In genomic region chr11:77686346-77686840, GRCm38 (mm10) we compare ENCODE assay signal across 8 mouse cellular contexts. TPM values are rescaled to one million over a fixed set of nuclear protein-coding genes. Genes with fewer than 3 reads are reported as not detected.
A peak's percentile ranks its signal among the peaks of the same experiment; 100 is the strongest.
DNase-seq lines count a peak whose midpoint lies in the region; ATAC-seq and TF ChIP-seq lines count a peak whose summit lies in the region.

No protein-coding gene starts in this region.

- no peak for TF ChIP-seq CTCF in cortical plate, adult 2 months (IDR thresholded peaks at IDR 0.05; ENCODE audit: extremely low read depth, insufficient read depth, low read length)
- no peak for TF ChIP-seq CTCF in lung, adult 2 months (IDR thresholded peaks at IDR 0.05; ENCODE audit: insufficient read depth, low read length)

- peak; percentile 64 for ATAC-seq in neural tube, embryonic 15.5 days (ENCODE audit: low FRiP score)

- no peaks in the 10 kb centered on the region for H3K27me3 ChIP-seq in neural tube, embryonic 15.5 days (replicated peaks)

- DNase-seq in urinary bladder, adult 2 months (ENCODE audit: low spot score): peak; percentile 45
- no peak for DNase-seq in urinary bladder, postnatal 10 days (ENCODE audit: low spot score)
- peak; percentile 52 for DNase-seq in gastrocnemius, postnatal 25 days
- DNase-seq in kidney, adult 9 months: peak; percentile 44
- DNase-seq in lung, adult 2 months: peak; percentile 62
- DNase-seq in thymus, postnatal 4 days: peak; percentile 58

- no peaks in the 10 kb centered on the region for H3K9me3 ChIP-seq in neural tube, embryonic 15.5 days (replicated peaks)

- H3K36me3 ChIP-seq in neural tube, embryonic 15.5 days: no peaks in the 10 kb centered on the region

- WGBS in lung, adult 2 months: 2% methylated on average over 29 of the region's 30 CpGs
- 0% methylated on average over 26 of the region's 30 CpGs for WGBS in neural tube, embryonic 15.5 days

- peak overlapping the region; percentile 63 for H3K4me2 ChIP-seq in neural tube, embryonic 15.5 days

- H3K27ac ChIP-seq in cortical plate, adult 2 months (ENCODE audit: insufficient read depth, low read length): peak overlapping the region; percentile 98
- peak overlapping the region; percentile 97 for H3K27ac ChIP-seq in neural tube, embryonic 15.5 days (replicated peaks)

- no peak for TF ChIP-seq POLR2A in cortical plate, adult 2 months (IDR thresholded peaks at IDR 0.05; ENCODE audit: extremely low read depth, insufficient read depth, low read length)
- TF ChIP-seq POLR2A in lung, adult 2 months (IDR thresholded peaks at IDR 0.05; ENCODE audit: borderline replicate concordance, extremely low read depth, low read depth, low read length): no peak; the same call in 1 of the 2 replicates

- peak overlapping the region; percentile 96 for H3K9ac ChIP-seq in neural tube, embryonic 15.5 days (replicated peaks)

- H3K4me3 ChIP-seq in cortical plate, adult 2 months (ENCODE audit: insufficient read depth, low read length): peak overlapping the region; percentile 62
- H3K4me3 ChIP-seq in lung, adult 2 months (replicated peaks; ENCODE audit: extremely low read depth, low read depth, low read length): peak overlapping the region; percentile 98
- H3K4me3 ChIP-seq in neural tube, embryonic 15.5 days (replicated peaks): peak overlapping the region; percentile 99

- H3K4me1 ChIP-seq in cortical plate, adult 2 months (ENCODE audit: control insufficient read depth, insufficient read depth, low read length): no peaks in the 10 kb centered on the region
- H3K4me1 ChIP-seq in lung, adult 2 months (ENCODE audit: control insufficient read depth, insufficient read depth, low read length): peaks cover 9% of the 10 kb centered on the region
- H3K4me1 ChIP-seq in neural tube, embryonic 15.5 days: peaks cover 18% of the 10 kb centered on the region

RNA-seq across cellular contexts. Expression of gene Nufip2, which starts 0.4 kb away (rescaled TPM):
- 16.4 and 19.3 TPM in 2 replicates for polyA plus RNA-seq in urinary bladder, adult 2 months (2012; rRNA removed)
- 15.4 and 17.2 TPM in 2 replicates for polyA plus RNA-seq in cortical plate, adult 2 months (2012; rRNA removed)
- total RNA-seq in gastrocnemius, postnatal 25 days (2021): 10 to 100 TPM; 34.7 to 37.3 TPM
- 11.6 and 20.5 TPM in 2 replicates for polyA plus RNA-seq in lung, adult 2 months (2012; rRNA removed)
- 3.4 and 4.8 TPM in 2 replicates for polyA plus RNA-seq in neural tube, embryonic 15.5 days (2015; fragmentation: Nextera tagmentation; extraction: Ambion mirVana)

RNA-seq across cellular contexts. Expression of gene Cryba1, which starts 38.7 kb away (rescaled TPM):
- polyA plus RNA-seq in urinary bladder, adult 2 months (2012; rRNA removed): not detected in 2 replicates
- polyA plus RNA-seq in cortical plate, adult 2 months (2012; rRNA removed): not detected in 2 replicates
- total RNA-seq in gastrocnemius, postnatal 25 days (2021): not detected
- not detected in 2 replicates for polyA plus RNA-seq in lung, adult 2 months (2012; rRNA removed)
- polyA plus RNA-seq in neural tube, embryonic 15.5 days (2015; fragmentation: Nextera tagmentation; extraction: Ambion mirVana): 0.61 TPM in 1 of 2 replicates, not detected in the other
